Mouse (Mus musculus) stomach, embryonic 14.5 days (tissue): ENCODE measurements around the gene D630003M21Rik. TPM values are rescaled to one million over a fixed set of nuclear protein-coding genes. Genes with fewer than 3 reads are reported as not detected.
A peak's percentile ranks its signal among the peaks of the same experiment; 100 is the strongest.

Experiments used
- ATAC-seq: fragments of 200-750 bp; cut with Nextera tagmentation; 2 replicates; pipeline ENCODE4 v1.8.0; 2017; ENCODE audit warnings: low read depth, moderate TSS enrichment; ENCODE audit not compliant: insufficient number of reproducible peaks, insufficient read depth, low FRiP score
- H3K27ac ChIP-seq: fragments of 300-500 bp; sonication (generic); 2 replicates; pipeline ENCODE4 v1.5.1; 2014; ENCODE audit warnings: mild to moderate bottlenecking, low read length, moderate library complexity, mixed read lengths
- H3K27me3 ChIP-seq: fragments of 300-500 bp; sonication (generic); 2 replicates; pipeline ENCODE4 v1.6.1; 2014; ENCODE audit warnings: low read length, control low read depth, mixed read lengths; ENCODE audit not compliant: control insufficient read depth, insufficient read depth
- H3K36me3 ChIP-seq: fragments of 300-500 bp; sonication (generic); 2 replicates; pipeline ENCODE4 v1.6.1; 2014; ENCODE audit warnings: mild to moderate bottlenecking, control low read depth, low read length, moderate library complexity, mixed read lengths; ENCODE audit not compliant: control insufficient read depth, insufficient read depth
- H3K4me1 ChIP-seq: fragments of 300-500 bp; sonication (generic); 2 replicates; pipeline ENCODE4 v1.6.1; 2014; ENCODE audit warnings: low read length, control low read depth, mixed read lengths; ENCODE audit not compliant: control insufficient read depth, insufficient read depth
- H3K4me2 ChIP-seq: fragments of 300-500 bp; sonication (generic); replicated peaks from 2 replicates; pipeline ENCODE4 v1.6.1; 2014; ENCODE audit warnings: low read depth, low read length, control low read depth
- H3K4me3 ChIP-seq: fragments of 300-500 bp; sonication (generic); 2 replicates; pipeline ENCODE4 v1.5.1; 2014; ENCODE audit warnings: low read depth, low read length, control low read depth
- H3K9ac ChIP-seq: fragments of 300-500 bp; sonication (generic); replicated peaks from 2 replicates; pipeline ENCODE4 v1.6.1; 2014; ENCODE audit warnings: low read depth, mild to moderate bottlenecking, control low read depth, low read length, moderate library complexity, mixed read lengths
- H3K9me3 ChIP-seq: fragments of 300-500 bp; sonication (generic); 2 replicates; pipeline ENCODE4 v1.6.1; 2016; ENCODE audit warnings: low read depth, low read length, control low read depth; ENCODE audit not compliant: control insufficient read depth
- WGBS: fragments of 180-500 bp; shearing (Covaris S2); extraction: QIAGEN DNeasy Blood & Tissue Kit; methylation state at CpG from one replicate; pipeline ENCODE4 v1.1.7; 2014; 5-methylcytosine and 5-hydroxymethylcytosine counted together
- polyA plus RNA-seq: library from polyadenylated mRNA; unstranded; fragments of >200 nt; fragmentation: Nextera tagmentation; extraction: Ambion mirVana; gene quantifications from 2 replicates; pipeline ENCODE4 v1.2.1, GENCODE M21; 2014

The D630003M21Rik gene
- polyA plus RNA-seq, 1 experiment from 2014 or later, result 2.6 TPM

DNA sequence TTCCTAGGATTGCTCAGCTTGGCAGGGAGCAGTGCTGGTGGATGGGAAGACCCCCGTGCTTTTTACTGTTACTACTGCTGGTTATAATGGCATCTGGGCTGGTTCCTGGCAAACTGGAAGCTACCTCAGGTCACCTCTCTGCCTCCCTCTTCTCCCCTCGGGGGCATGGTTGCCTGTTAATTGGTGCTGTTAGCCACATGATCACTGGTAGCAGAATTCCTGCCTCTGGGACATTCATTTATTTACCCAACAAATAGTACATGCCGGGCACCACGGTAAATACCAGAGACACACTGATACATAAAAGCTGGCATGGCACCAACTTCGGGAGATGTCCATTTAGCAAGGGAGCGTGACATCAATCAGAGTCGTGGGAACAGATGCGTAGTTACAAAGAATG, 30.5 kb upstream of the D630003M21Rik start:
- peaks cover 18% of the 10 kb centered on the region; the same call in 1 of the 2 replicates for H3K4me1 ChIP-seq
- WGBS, result 68% methylated on average over 8 of the region's 8 CpGs
- no peak overlapping the region for H3K27ac ChIP-seq
- H3K36me3 ChIP-seq, result no peaks in the 10 kb centered on the region
- no peaks in the 10 kb centered on the region for H3K27me3 ChIP-seq
- ATAC-seq, result no peak
- H3K9ac ChIP-seq, result no peak overlapping the region
- no peaks in the 10 kb centered on the region for H3K9me3 ChIP-seq
- H3K4me3 ChIP-seq, result no peak overlapping the region
- H3K4me2 ChIP-seq, result no peak overlapping the region

DNA sequence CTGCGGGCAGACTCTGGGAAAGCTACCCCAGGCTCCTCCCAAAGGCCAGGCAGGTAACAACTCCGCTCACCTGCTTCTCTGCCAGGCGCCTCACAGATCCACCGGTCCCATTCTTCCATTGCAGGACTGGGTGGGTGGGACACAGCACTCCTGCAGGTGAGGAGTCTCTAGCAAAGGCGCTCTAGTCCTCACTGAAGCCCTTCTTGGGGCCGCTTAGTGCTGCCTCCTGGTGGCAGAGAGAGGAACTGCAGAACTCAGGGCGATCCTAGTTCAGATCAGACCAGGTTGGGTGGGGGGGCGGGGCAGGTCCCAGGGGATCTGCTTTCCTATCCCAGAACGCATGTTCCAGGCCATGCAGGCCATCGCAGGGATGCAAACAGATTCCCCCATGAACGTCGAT, 29.8 kb upstream of the D630003M21Rik start:
- H3K9me3 ChIP-seq, result no peaks in the 10 kb centered on the region
- 0 out of 2 replicates have a peak, but pooled peaks have one; percentile 25 for ATAC-seq
- H3K4me3 ChIP-seq, result no peak overlapping the region

DNA sequence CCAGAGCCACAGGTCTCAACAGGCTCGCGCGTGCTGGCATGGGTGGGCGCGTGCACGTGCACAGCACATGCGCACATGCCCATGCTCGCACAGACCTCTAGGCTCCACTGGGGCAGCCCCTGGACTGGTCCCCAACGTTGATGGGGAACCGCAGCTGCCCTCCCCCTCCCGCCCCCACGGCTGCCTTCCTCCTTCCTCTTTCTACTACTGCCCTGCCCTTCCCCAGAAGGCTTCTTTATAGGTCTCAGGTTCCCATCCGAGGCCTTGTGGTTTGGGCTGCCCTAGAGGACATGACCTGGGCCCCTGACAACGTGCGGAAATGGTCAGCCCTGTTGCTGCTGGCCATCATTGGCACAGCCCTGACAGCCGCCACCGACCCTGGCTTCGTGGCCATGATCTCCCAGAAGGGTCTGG, 29.0 kb upstream of the D630003M21Rik start, which contains the start of gene Bpi:
Bpi (plus strand) TSS at position 90 of the 414 bp plus-strand sequence.
- Histone ChIP-seq H3K36me3 (no peaks in the 10 kb centered on the region), H3K4me1 (peaks cover 18% of the 10 kb centered on the region; the same call in 1 of the 2 replicates), H3K9me3 (no peaks in the 10 kb centered on the region), H3K27ac (peak within 1 kb of the TSS; percentile 39; the same call in 1 of the 2 replicates), H3K4me3 (no peak within 1 kb of the TSS), H3K4me2 (0 out of 2 replicates have a peak within 1 kb of the TSS, but pooled peaks have one; percentile 0), H3K27me3 (no peaks in the 10 kb centered on the region), H3K9ac (0 out of 2 replicates have a peak within 1 kb of the TSS, but pooled peaks have one; percentile 4)
- 58% methylated on average over 18 of the region's 18 CpGs for WGBS
- no peak for ATAC-seq

More for the DNA sequence above, 29.8 kb upstream of the D630003M21Rik start:
- Histone ChIP-seq H3K27me3 (no peaks in the 10 kb centered on the region), H3K4me2 (no peak overlapping the region), H3K27ac (no peak overlapping the region), H3K9ac (no peak overlapping the region), H3K4me1 (peaks cover 18% of the 10 kb centered on the region; the same call in 1 of the 2 replicates), H3K36me3 (no peaks in the 10 kb centered on the region)
- WGBS, result 14% methylated on average over 12 of the region's 12 CpGs

DNA sequence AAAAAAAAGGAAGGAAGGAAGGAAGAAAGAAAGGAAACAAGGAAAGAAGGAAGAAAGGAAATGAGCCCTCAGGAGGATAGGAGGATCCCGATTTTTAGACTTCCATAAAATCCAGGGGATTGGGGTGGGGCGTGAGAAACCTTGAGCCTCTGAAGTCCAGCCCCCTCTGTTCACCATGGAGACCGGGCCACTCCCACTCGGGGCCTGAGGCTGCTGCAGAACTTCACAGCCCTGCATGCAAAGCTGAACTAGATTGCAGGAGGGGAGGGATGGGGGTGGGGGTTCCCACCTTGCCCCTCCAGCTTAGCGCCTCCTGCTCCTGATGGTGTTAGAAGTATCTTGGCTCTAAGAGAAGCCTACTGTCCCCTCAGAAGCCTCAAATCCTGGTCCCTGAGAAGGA, 27.9 kb upstream of the D630003M21Rik start:
- Histone ChIP-seq H3K4me1 (peaks cover 18% of the 10 kb centered on the region; the same call in 1 of the 2 replicates), H3K27me3 (no peaks in the 10 kb centered on the region), H3K36me3 (no peaks in the 10 kb centered on the region), H3K27ac (no peak overlapping the region; the same call in 1 of the 2 replicates), H3K4me3 (no peak overlapping the region), H3K9me3 (no peaks in the 10 kb centered on the region), H3K9ac (0 out of 2 replicates have a peak overlapping the region, but pooled peaks have one; percentile 4), H3K4me2 (0 out of 2 replicates have a peak overlapping the region, but pooled peaks have one; percentile 0)
- WGBS, result 9% methylated on average over 5 of the region's 5 CpGs
- peak; percentile 72; the same call in 1 of the 2 replicates for ATAC-seq

DNA sequence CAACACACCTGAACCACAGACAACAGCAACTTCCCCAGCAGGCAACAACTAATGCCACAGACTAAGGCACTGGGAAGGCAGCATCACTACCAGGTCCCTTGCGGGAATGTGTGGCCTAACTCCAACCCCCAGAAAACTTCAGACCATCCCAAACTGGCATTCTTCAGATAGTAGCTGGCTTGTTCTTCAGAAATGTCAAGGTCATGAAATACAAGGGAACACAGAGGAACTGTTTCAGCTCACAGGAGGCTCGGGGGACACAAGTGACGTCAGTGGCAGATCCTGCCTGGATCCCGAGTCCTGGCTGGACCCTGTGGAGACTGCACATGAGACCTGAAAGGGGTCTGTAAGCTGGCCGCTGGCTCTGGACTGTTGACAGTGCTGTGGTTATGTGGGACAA, 24.8 kb upstream of the D630003M21Rik start:
- Histone ChIP-seq H3K36me3 (no peaks in the 10 kb centered on the region), H3K4me2 (no peak overlapping the region), H3K4me3 (no peak overlapping the region), H3K4me1 (peaks cover 18% of the 10 kb centered on the region; the same call in 1 of the 2 replicates), H3K27me3 (no peaks in the 10 kb centered on the region), H3K27ac (no peak overlapping the region), H3K9ac (no peak overlapping the region), H3K9me3 (no peaks in the 10 kb centered on the region)
- 77% methylated on average over 5 of the region's 5 CpGs for WGBS
- ATAC-seq, result no peak

DNA sequence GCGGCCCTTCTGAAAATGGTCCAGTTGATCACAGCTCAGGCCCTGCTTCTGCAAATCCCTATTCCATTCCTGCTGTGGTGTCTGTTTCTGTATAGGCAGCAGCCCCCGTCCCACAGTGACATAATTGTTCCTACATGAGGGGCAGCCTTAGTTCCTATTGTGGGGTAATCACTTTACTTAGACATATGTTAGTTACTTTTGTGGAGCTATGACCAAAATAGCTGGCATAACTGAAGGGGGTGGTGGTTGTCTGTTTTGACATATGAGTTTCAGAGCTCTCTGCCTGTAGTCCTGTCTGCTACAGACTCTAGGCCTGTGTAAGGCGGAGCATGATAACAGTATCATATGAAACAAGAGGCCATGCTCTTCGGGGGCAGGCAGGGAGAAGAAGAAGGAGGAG, 21.5 kb upstream of the D630003M21Rik start:
- H3K27ac ChIP-seq, result no peak overlapping the region
- no peaks in the 10 kb centered on the region for H3K4me1 ChIP-seq
- WGBS, result 73% methylated on average over 4 of the region's 4 CpGs
- no peak overlapping the region for H3K4me3 ChIP-seq
- H3K9me3 ChIP-seq, result no peaks in the 10 kb centered on the region
- H3K27me3 ChIP-seq, result no peaks in the 10 kb centered on the region
- no peak overlapping the region for H3K4me2 ChIP-seq
- H3K36me3 ChIP-seq, result no peaks in the 10 kb centered on the region
- no peak overlapping the region for H3K9ac ChIP-seq
- no peak for ATAC-seq

DNA sequence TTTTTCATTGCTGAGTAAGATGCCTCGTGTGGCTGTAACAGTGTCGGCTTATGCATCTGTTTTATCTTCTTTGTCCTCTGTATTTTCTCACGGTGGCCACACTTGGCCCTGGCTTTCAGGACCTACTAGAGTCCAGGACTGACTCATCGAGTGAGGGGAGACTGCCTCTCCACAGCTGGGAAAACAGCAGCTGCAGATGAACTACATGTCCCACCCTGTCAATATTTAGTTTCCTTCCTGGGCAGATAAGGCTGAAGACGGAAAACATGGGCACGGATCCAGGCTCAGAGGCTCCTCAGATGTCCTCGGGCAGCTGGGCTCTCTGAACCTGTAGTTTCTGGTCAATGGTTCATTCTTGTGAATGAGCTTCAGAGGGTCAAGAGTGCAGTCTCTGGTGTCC, 19.3 kb upstream of the D630003M21Rik start:
- H3K4me1 ChIP-seq, result no peaks in the 10 kb centered on the region
- WGBS, result 36% methylated on average over 7 of the region's 7 CpGs
- ATAC-seq, result no peak

DNA sequence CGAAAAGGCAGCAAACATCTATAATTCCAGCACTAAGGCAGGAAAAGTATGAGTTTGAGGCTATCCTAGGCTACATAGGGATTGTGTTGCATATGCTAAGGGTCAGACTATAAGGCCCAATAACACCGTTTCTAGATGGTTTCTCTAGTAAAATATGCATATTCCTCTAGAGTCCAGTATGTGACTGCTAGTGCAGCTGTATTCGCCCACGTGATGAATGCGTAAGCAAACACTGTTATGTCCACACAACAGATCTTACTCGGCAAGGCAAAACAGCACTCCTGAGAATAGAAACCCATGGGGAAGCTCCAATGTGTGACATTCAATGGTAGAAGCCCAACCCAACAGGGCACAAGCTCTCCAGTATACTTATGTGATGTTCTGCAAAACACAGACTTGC, 18.8 kb upstream of the D630003M21Rik start:
- 70% methylated on average over 6 of the region's 6 CpGs for WGBS

More for the DNA sequence above, 19.3 kb upstream of the D630003M21Rik start:
- no peaks in the 10 kb centered on the region for H3K27me3 ChIP-seq
- H3K36me3 ChIP-seq, result no peaks in the 10 kb centered on the region
- no peak overlapping the region for H3K27ac ChIP-seq
- H3K9me3 ChIP-seq, result no peaks in the 10 kb centered on the region
- H3K4me3 ChIP-seq, result no peak overlapping the region
- H3K4me2 ChIP-seq, result no peak overlapping the region
- H3K9ac ChIP-seq, result no peak overlapping the region

More for the DNA sequence above, 18.8 kb upstream of the D630003M21Rik start:
- H3K27ac ChIP-seq, result no peak overlapping the region
- no peaks in the 10 kb centered on the region for H3K4me1 ChIP-seq
- H3K4me2 ChIP-seq, result no peak overlapping the region
- no peaks in the 10 kb centered on the region for H3K36me3 ChIP-seq
- no peak overlapping the region for H3K9ac ChIP-seq
- no peaks in the 10 kb centered on the region for H3K9me3 ChIP-seq
- no peaks in the 10 kb centered on the region for H3K27me3 ChIP-seq
- no peak overlapping the region for H3K4me3 ChIP-seq
- no peak for ATAC-seq
